Mouse (Mus musculus) small intestine, adult 2 months (tissue): ENCODE measurements around the gene Syngap1.

Source experiments
- CTCF ChIP-seq: fragments of 200-500 bp; IDR thresholded peaks from 2 replicates; pipeline ENCODE4 v1.5.1; 2012; ENCODE audit warnings: low read depth, mild to moderate bottlenecking, control low read depth, inconsistent platforms, low read length, moderate library complexity, mixed read lengths; ENCODE audit not compliant: insufficient replicate concordance, insufficient read length; ENCODE audit errors: extremely low read depth
- POLR2A ChIP-seq: fragments of 200-500 bp; IDR thresholded peaks from 2 replicates; pipeline ENCODE4 v1.6.1; 2012; ENCODE audit warnings: low read depth, mild to moderate bottlenecking, control low read depth, inconsistent platforms, low read length, moderate library complexity

DNA sequence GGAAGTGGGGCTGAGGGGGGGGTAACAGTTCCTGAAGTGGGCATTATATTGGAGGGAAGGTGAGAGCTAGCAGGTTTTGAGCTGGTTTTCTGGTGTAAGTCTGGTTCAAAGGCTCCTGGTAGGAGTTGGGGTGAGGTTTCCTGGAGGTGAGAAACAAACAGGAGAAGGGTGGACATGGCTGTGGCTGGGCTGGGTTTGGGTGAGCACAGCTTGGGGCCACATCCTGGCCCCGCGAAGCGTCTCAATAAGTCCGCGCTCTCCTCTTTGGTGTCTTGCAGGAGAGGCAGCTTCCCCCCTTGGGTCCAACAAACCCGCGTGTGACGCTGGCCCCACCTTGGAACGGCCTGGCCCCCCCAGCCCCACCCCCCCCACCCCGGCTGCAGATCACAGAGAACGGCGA, 29.2 kb downstream of the Syngap1 start:
- TF ChIP-seq CTCF, result no peak
- TF ChIP-seq POLR2A, result no peak
